Mouse (Mus musculus) stomach, postnatal 0 days (tissue): ENCODE measurements at regions not wholly inside any gene's neighbourhood (a gene's known extent, or its start where the extent isn't known, plus 50 kb on each side); places are given as distances from the start of the nearest gene placed in this dataset.

Experiments used
- ATAC-seq: fragments of 200-750 bp; cut with Nextera tagmentation; 2 replicates; pipeline ENCODE4 v1.8.0; 2017; ENCODE audit not compliant: low FRiP score, low TSS enrichment
- DNase-seq: peaks from one replicate; pipeline ENCODE4 v3.0.0-alpha.2; 2016; ENCODE audit warnings: low spot score
- H3K27ac ChIP-seq: fragments of 300-500 bp; sonication (generic); replicated peaks from 2 replicates; pipeline ENCODE4 v1.5.1; 2014; ENCODE audit warnings: mild to moderate bottlenecking, control low read depth
- H3K27me3 ChIP-seq: fragments of 300-500 bp; sonication (generic); 2 replicates; pipeline ENCODE4 v1.6.1; 2014; ENCODE audit warnings: low read length; ENCODE audit not compliant: control insufficient read depth, insufficient read depth
- H3K36me3 ChIP-seq: fragments of 300-500 bp; sonication (generic); 2 replicates; pipeline ENCODE4 v1.6.1; 2014; ENCODE audit warnings: low read length, mixed read lengths; ENCODE audit not compliant: control insufficient read depth, insufficient read depth
- H3K4me1 ChIP-seq: fragments of 300-500 bp; sonication (generic); replicated peaks from 2 replicates; pipeline ENCODE4 v1.6.1; 2014; ENCODE audit warnings: antibody characterized with exemption; ENCODE audit not compliant: control insufficient read depth, insufficient read depth
- H3K4me2 ChIP-seq: fragments of 300-500 bp; sonication (generic); replicated peaks from 2 replicates; pipeline ENCODE4 v1.6.1; 2014; ENCODE audit warnings: low read depth, mild to moderate bottlenecking, control low read depth, moderate library complexity
- H3K4me3 ChIP-seq: fragments of 300-500 bp; sonication (generic); 2 replicates; pipeline ENCODE4 v1.5.1; 2014; ENCODE audit warnings: low read depth, low read length, control low read depth
- H3K9ac ChIP-seq: fragments of 300-500 bp; sonication (generic); 2 replicates; pipeline ENCODE4 v1.6.1; 2014; ENCODE audit warnings: mild to moderate bottlenecking, low read length, control low read depth, mixed read lengths
- H3K9me3 ChIP-seq: fragments of 300-500 bp; sonication (generic); 2 replicates; pipeline ENCODE4 v1.6.1; 2016; ENCODE audit warnings: low read length; ENCODE audit not compliant: control insufficient read depth
- CTCF ChIP-seq: IDR thresholded peaks from 2 replicates; pipeline ENCODE4 v1.5.1; 2016; ENCODE audit warnings: antibody characterized with exemption, low read depth, mild to moderate bottlenecking, moderate library complexity
- EP300 ChIP-seq: optimal IDR thresholded peaks from 2 replicates; pipeline ENCODE3; 2016; ENCODE audit warnings: antibody characterized with exemption
- WGBS: fragments of 180-500 bp; shearing (Covaris S2); extraction: QIAGEN DNeasy Blood & Tissue Kit; methylation state at CpG from one replicate; pipeline ENCODE4 v1.1.7; 2014; 5-methylcytosine and 5-hydroxymethylcytosine counted together

DNA sequence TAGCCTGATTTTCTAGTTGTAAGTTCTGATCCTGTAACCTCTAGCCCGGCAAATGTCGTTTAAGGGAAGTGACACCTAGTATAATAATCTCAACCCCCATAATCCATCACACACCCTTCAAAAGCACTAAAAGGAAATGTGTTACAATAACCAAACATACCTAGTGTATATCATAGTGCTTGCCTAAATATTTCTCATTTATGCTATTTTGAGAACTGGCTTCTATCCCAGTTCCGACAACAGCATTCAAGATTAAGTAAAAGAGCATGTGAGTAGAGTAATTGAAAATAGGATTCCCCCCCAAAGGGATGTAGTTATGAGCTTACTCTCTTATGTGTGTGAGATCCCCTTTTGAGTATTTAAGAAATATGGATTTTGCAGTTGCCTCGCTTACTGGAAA, 165.1 kb upstream of the Egflam start:
- Histone ChIP-seq H3K9ac (no peak overlapping the region), H3K27ac (no peak overlapping the region), H3K4me2 (no peak overlapping the region), H3K4me3 (no peak overlapping the region), H3K9me3 (no peaks in the 10 kb centered on the region), H3K36me3 (no peaks in the 10 kb centered on the region), H3K4me1 (no peaks in the 10 kb centered on the region), H3K27me3 (no peaks in the 10 kb centered on the region)
- no peak for DNase-seq
- TF ChIP-seq EP300 = no peak
- TF ChIP-seq CTCF = no peak
- 26% methylated on average over 4 of the region's 4 CpGs for WGBS
- no peak for ATAC-seq

DNA sequence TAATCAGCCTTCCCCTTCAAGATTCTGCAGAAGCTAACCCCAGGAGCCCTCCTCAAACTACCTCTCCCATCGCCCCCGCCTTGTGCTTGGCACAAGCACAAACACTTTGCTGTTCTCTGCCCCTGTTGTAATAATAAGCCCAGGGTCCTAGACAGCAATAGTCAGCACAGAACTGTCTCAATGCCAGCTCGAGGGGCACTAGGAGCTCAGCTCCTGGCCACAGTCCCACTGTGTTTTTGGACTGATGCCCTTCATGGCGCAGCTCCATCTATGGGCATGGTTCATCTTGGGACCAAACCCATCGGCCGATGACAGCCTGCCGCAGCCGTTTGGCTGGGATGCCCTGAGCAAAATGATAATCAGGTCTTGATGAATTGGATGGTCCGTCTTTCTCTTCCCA, 165.5 kb upstream of the Egflam start:
- H3K9me3 ChIP-seq = no peaks in the 10 kb centered on the region
- no peaks in the 10 kb centered on the region for H3K27me3 ChIP-seq
- no peak for TF ChIP-seq EP300
- no peak for TF ChIP-seq CTCF
- 0 out of 2 replicates have a peak overlapping the region, but pooled peaks have one; percentile 13 for H3K27ac ChIP-seq
- ATAC-seq (no peak), DNase-seq (peak; percentile 16)
- 68% methylated on average over 9 of the region's 9 CpGs for WGBS
- H3K4me2 ChIP-seq = no peak overlapping the region
- H3K36me3 ChIP-seq = no peaks in the 10 kb centered on the region
- H3K4me1 ChIP-seq = no peaks in the 10 kb centered on the region
- no peak overlapping the region for H3K4me3 ChIP-seq
- H3K9ac ChIP-seq = no peak overlapping the region

DNA sequence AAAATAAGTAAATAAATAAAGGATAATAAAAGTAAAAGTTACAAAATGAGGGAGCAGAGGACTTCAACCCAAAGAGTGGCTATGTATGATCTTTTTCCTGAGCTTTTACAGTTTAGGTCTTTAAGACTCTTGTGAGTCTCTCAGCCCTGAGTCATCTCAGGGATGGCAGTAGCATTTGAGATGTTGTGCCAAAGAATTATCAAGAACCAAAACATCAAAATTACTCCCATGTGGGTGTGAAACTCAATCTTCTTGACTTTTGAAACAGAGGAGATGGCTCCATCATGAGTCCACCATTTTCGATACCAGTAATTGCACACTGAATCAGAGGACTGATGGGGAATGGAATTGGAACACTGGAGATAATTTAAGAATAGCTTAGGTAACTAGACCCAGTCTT, 174.0 kb upstream of the Egflam start:
- H3K4me3 ChIP-seq = no peak overlapping the region
- H3K9ac ChIP-seq = no peak overlapping the region
- H3K4me2 ChIP-seq = no peak overlapping the region
- no peaks in the 10 kb centered on the region for H3K27me3 ChIP-seq
- H3K4me1 ChIP-seq = no peaks in the 10 kb centered on the region
- H3K27ac ChIP-seq = no peak overlapping the region
- WGBS = 93% methylated on average over 1 of the region's 1 CpGs
- TF ChIP-seq CTCF = no peak
- TF ChIP-seq EP300 = no peak
- H3K36me3 ChIP-seq = no peaks in the 10 kb centered on the region
- ATAC-seq = no peak
- no peak for DNase-seq
- no peaks in the 10 kb centered on the region for H3K9me3 ChIP-seq

DNA sequence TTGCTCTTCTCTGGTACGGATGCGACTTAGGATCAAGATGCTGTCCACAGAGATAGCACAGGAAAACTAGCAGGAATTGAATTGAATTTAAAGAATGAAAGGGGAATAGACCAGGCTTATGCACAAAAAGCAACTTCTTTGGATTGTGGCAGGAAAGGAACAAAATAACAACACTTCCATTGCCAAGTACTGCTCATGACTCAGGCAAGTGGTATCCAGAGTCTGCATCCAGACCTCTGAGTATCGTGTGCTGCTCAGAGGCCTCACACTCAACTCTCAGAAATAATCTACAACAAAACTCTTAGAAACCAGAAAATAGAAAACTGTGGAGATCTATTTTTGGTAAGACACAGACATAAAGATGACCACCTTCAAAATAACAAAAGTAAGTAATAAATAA, 176.1 kb upstream of the Egflam start:
- 64% methylated on average over 3 of the region's 3 CpGs for WGBS
- DNase-seq (no peak), ATAC-seq (no peak)
- Histone ChIP-seq H3K9me3 (no peaks in the 10 kb centered on the region), H3K27me3 (no peaks in the 10 kb centered on the region), H3K4me1 (no peaks in the 10 kb centered on the region), H3K36me3 (no peaks in the 10 kb centered on the region), H3K4me3 (no peak overlapping the region), H3K9ac (no peak overlapping the region), H3K27ac (no peak overlapping the region), H3K4me2 (no peak overlapping the region)
- no peak for TF ChIP-seq EP300
- TF ChIP-seq CTCF = no peak

- Histone ChIP-seq H3K4me1 (no peaks in the 10 kb centered on the region), H3K4me3 (no peak overlapping the region), H3K4me2 (no peak overlapping the region), H3K27ac (no peak overlapping the region), H3K27me3 (no peaks in the 10 kb centered on the region), H3K9me3 (no peaks in the 10 kb centered on the region), H3K36me3 (no peaks in the 10 kb centered on the region), H3K9ac (no peak overlapping the region)
- DNase-seq (no peak), ATAC-seq (no peak)
- 26% methylated on average over 2 of the region's 2 CpGs for WGBS
- no peak for TF ChIP-seq CTCF
- no peak for TF ChIP-seq EP300
Measured at GRCm38 (mm10) chr15:7574811-7575210, 176.6 kb upstream of the Egflam start.

DNA sequence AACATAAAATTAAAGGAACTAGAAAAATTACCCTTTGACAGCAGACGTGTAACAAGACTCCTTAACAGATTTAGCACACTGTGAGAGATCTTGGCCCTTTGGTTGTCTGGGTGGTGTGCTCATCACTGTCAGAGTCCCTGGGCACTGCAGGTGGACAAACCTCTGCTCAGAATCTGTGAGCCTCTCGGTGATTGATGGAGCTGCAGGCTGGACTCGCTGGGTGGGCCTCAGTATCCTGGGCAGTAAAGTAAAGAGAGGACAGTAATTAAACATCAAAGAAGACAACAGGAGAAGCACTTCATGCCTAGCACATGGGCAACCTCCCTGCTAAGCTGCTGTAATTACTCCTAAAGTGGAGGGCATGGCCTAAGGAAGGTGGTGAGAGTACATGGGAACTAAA, 180.2 kb upstream of the Egflam start:
- WGBS = 50% methylated on average over 3 of the region's 3 CpGs
- Histone ChIP-seq H3K36me3 (no peaks in the 10 kb centered on the region), H3K27ac (no peak overlapping the region), H3K9me3 (no peaks in the 10 kb centered on the region), H3K4me1 (no peaks in the 10 kb centered on the region), H3K9ac (no peak overlapping the region), H3K4me3 (no peak overlapping the region), H3K27me3 (no peaks in the 10 kb centered on the region), H3K4me2 (no peak overlapping the region)
- TF ChIP-seq EP300 (no peak), CTCF (no peak)
- no peak for DNase-seq
- no peak for ATAC-seq
